Mouse (Mus musculus) heart, postnatal 14 days (tissue): Measurements from ENCODE around the gene Golph3. TPM values are rescaled to one million over a fixed set of nuclear protein-coding genes. Genes with fewer than 3 reads are reported as not detected.
A peak's percentile ranks its signal among the peaks of the same experiment; 100 is the strongest.

Experiments
- DNase-seq, 2 experiments: peaks; one replicate each; pipeline ENCODE4 v3.0.0; 2021 to 2022
- intact Hi-C: fragments of 180-260 bp; cut with DNase I; formaldehyde crosslinking; loops from one replicate; pipeline ENCODE4 v1.15.1; 2025
- long read RNA-seq, 2 experiments: library from polyadenylated mRNA; stranded (forward); transcript quantifications; one replicate each; pipeline ENCODE4 v2.0.0; 2021
- total RNA-seq, 2 experiments: library from RNA; stranded (reverse); gene quantifications; 2 replicates each; pipeline ENCODE4 v1.2.3; 2021

Gene Golph3
- total RNA-seq = 10 to 100 TPM; 89.0 to 91.2 TPM
- long read RNA-seq, experiment 1, transcript Golph3-201 (4 exons, 2,652 nt) = major isoform, 84 of 104 reads
- long read RNA-seq, experiment 1, partial matches to known transcripts = 7 of 104 reads
- long read RNA-seq, experiment 1, other reads (novel, unspliced or antisense) = 5 of 104 reads
- long read RNA-seq, experiment 2, transcript Golph3-201 (4 exons, 2,652 nt) = major isoform, 61 of 82 reads
- long read RNA-seq, experiment 2, partial matches to known transcripts = 1 of 82 reads
- long read RNA-seq, experiment 2, other reads (novel, unspliced or antisense) = 14 of 82 reads

DNA sequence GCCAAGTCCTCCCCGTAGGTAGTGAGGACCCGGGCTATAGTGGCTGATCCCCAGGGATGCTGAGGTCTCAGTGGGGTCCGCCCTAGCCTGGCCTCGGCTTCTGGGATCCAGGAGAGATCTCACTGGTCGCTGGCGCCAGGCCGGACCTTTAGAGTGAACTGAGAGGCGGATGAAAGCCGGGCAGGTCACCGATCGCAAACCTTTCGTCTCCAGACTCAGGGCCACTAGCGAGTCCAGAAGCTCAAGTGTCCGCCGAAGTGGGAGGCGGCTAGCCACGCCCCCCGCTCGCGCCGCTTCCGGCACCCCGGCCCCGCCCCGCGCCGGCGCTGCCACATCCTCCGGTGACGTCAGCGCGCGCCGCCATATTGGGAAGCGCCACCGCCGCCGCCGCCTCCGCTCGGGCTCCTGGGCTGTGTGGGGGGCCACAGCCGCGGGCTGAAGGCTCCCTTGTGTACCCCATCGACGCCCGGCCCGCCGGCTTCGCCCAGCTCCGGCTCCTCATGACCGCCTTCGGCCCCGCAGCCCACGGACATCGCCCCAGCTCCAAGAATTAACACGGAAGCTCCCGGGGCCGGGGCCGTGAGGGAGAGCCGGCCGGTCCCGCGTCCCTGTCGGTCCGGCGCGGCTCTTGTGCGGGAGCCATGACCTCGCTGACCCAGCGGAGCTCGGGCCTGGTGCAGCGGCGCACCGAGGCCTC lies at the start of gene Golph3:
TSS of gene Golph3 (plus strand) at position 360 of the 697 bp plus-strand sequence.
- peak; percentile 98 to 99 for DNase-seq
- intact Hi-C loops = loop anchor here (5.0 kb wide), 1 partner anchor 124 kb away; no protein-coding TSS in a partner anchor

DNA sequence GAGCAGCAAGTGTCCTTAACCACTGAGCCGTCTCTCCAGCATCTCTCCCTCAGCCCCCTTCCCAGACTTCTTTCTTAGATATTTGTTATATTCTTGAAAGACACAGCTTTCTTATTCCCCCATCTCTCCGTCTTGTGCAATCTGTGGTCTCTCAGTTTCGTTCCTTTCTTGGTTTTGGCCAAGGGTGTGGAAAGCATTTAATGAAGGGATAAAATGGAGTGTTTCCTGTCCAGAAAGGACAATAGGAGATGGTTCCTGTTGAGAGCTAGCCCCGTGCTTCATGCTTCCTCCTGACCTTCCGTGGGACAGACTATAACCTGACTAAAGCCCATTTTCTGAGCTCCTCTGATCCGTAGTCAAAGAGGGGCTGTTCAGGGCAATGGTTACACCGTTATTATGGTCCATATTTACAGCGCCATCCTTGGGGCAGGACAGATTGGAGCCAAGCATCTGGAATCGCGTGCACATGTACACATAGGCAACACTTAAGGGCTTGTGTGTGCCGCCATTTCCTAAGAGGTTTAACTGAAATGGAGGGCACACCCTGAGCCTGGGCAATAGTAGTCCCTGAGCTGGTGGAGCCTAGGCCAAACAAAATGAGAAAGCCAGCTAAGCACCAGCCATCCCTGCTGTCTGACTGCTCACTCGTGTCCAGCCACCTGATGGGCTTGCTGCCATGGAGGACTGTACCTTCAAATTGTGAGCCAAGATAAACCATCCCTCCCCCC lies 47.8 kb upstream of the Golph3 start:
- no peak for DNase-seq
- intact Hi-C loops = loop anchor here (5.0 kb wide), 1 partner anchor 99 kb away; no protein-coding TSS in a partner anchor

DNA sequence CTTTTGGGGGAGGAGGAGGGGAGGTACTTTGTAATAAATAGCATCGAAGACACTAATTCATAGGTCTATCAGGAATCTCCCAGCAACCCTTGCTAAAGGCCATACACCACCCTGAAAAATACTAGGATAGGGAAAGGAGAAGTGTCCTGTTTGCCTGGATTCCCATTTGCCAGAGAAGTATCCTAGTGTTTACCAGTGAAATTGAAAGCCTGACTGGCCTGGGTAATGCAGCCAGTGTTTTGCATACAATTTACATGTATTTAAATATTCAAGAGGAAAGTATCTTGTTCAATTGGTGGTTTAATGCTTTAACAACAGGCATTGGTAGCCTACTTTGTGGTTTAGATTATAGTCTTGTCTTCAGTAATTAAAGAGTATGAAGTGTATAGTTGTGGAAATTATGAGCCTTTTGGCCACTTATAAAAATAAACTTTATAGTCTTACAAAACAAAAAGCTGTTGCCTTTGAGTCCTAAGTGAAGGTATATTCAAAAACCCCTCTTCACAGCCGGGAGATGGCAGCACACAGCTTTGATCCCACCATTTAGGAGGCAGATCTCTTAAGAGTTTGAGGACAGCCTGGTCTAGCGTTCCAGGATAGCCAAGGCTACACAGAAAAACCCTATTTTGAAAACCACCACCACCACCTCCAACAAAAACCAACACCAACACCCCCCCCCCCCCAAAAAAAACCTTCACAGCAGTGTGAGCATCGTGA lies 47.0 kb upstream of the Golph3 start:
- intact Hi-C loops = loop anchor here (5.0 kb wide), 1 partner anchor 98 kb away; no protein-coding TSS in a partner anchor
- DNase-seq = no peak

DNA sequence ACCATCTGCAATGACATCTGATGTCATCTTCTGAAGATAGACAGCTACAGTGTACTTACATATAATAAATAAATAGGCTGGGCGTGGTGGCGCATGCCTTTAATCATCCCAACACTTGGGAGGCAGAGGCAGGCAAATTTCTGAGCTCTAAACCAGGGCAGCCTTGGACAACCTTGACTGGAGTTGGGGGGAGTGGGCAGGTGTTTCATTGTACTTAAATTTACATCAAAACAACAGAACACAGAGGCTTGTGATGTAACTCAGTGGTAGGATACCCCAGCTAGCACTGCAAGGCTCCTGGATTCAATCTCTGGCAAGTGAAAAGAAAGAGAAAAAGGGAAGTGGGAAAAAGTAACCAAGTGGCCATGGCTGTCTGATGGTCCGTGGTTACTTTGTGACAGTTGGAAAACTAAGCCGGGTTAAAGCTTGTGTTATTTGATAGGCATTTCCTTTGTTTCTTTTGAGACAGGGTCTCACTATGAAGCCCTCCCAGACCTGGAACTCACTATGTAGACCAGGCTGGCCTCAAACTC lies 46.1 kb upstream of the Golph3 start:
- intact Hi-C loops = no loop called here
- no peak for DNase-seq

DNA sequence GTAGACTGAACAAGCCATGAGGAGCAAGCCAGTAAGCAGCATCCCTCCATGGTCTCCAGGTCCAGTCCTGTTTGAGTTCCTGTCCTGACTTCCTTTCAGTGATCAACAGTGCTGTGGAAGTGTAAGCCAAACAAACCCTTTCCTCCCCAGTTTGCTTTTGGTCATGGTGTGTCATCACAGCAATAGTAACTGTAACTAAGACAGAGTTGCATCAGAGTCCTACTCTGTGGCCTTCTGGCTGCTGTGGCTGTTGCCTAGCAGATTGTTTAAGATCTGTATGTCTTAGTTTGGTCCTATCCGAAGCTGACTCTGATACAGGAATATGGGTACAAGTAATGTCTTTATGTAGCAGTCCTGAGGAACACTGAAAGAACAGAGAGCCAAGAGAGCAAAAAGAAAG lies 41.4 kb upstream of the Golph3 start:
- intact Hi-C loops = no loop called here
- DNase-seq = no peak

DNA sequence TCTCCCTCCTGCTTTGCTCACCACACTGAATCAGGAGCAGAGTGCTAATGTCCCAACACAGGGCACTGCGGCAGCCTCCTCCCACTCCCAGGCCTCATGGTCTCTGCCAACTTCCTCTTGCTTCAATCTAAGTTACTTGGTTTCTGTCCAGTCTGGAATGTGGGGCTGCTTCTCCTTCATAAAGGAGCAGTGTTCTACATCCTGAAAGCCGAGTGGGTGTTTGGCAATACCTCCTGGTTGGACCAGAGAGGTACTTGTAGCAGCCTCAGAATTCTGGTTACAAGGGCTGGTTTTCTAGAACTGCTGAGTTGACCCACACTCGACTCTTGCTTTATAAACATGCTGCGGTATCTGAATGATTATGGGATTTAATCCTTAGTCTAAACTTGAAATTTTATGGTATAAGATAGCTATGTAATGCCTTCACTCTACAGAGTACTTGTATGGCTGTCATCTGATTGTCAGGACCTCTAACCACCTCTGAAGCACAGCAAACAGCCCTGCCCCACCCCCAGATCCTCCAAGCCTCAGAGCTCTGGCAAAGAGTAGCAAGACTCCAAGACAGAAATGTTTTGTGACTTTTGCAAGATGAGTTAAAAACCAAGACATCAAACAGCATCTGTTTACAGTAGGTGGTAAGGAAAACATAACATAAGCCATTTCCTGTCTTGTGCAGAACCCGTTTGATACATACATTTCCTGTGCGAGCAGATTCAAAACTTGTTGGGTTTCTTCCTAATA lies 36.3 kb upstream of the Golph3 start:
- peak in 1 of 2 experiments; percentile 19 for DNase-seq
- intact Hi-C loops = no loop called here

DNA sequence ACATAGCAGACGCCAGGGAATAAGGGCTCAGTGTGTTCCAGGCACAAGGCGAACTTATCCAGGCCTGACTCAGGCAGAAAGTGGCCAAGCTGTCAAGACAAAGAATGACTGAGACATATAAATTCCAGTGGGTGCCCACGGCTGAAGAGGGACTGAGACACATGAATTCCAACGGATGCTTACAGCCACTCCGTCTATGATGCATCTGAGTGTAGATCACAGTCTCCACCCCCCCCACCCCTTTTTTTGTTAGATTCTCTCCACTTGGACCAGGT lies 35.8 kb upstream of the Golph3 start:
- no peak for DNase-seq

DNA sequence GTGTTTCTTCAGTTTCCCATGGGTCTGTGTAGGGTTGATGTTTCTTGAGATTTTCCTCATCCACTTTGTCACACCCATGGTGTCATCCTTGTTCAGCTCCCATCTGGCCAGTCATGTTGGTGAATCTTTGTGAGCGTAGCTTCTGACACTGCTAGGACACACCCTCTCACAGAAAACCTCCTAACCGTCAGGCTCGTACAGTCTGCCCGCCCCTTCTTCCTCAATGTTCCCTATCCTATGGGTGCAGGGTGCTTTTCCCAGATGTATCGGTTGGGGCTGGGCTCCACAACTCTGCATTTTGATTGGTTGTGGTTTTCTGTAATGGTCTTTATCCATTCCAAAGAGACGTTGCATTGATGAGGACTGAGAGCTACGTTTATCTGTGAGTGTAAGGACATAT lies 30.9 kb upstream of the Golph3 start:
- intact Hi-C loops = no loop called here
- DNase-seq = no peak

More for the DNA sequence above, 35.8 kb upstream of the Golph3 start:
- intact Hi-C loops = no loop called here

DNA sequence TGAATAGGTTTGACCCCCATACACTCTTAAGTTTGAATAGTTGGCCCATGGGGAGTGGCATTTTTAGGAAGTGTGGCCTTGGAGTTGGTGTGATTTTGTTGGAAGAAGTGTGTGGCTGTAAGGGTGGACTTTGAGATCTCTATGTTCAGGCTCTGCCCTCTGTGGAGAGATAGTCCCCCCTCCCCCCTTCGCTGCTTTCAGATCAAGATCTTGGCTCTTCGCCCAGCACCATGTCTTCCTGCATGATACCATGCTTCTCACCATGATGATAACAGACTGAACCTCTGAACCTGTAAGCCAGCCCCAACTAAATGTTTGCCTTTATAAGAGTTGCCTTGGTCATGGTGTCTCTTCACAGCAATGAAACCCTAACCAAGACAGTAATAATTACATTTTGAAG lies 29.5 kb upstream of the Golph3 start:
- intact Hi-C loops = no loop called here
- no peak for DNase-seq

DNA sequence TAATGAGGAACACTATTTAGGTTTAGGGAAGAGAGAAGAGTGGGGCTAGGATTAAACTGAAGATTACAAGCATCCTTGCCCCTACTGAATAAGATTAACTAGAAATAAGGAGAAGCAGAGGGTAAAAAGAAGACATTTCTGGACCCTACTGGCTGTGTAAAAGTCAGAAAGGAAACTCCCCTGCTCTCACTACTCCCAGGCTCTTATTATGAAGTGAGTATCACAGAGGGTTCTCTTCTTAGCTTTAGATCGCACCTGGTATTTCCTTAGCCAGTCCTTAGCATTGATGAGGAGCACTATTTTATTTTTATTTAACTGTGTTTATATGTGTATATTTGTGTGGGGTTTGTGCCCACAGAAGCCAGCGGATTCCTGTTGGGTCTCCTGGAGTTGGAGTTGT lies 25.0 kb upstream of the Golph3 start:
- intact Hi-C loops = no loop called here
- no peak for DNase-seq

DNA sequence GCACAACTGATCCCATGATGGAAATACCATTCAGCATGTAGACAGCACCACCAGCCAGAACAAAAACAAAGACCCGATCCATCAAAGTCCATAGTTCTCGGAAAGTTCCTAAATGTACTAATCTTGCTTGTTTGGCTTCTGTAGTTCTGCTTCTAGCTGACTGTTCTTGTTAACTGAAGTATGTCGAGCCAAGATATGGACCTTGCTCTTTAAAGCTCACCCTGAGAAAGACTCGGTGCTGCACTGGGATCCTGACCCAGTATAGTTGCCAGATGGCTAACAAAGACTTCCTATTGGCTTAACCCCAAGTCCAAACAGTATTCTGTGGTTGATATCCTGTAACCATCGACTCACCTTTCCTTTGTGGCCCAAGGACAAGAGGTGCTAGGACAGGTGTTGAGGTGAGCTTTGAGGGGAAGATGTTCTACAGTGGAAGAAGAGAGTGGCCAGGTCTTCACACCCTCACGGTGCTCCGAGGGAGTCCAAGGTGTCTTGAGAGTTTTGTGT lies 23.0 kb upstream of the Golph3 start:
- intact Hi-C loops = no loop called here
- DNase-seq = no peak

DNA sequence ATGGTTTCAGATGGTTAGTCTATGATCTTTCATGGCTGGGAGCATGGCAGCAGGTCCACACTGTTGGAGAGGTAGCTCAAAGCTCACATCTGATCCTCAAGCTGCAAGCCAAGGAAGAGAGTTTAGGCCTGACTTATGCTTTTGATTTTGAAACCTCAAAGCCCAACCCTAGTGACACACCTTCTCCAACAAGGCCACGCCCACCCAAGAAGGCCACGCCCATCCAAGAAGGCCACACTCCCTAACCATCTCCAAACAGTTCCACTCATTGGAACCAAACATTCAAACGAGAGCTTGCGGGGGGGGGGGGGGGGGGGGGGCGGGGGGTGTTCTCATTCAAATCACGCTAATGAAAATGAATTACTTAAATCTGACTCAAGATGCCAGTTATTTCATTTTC lies 19.5 kb upstream of the Golph3 start:
- intact Hi-C loops = no loop called here
- DNase-seq = no peak

DNA sequence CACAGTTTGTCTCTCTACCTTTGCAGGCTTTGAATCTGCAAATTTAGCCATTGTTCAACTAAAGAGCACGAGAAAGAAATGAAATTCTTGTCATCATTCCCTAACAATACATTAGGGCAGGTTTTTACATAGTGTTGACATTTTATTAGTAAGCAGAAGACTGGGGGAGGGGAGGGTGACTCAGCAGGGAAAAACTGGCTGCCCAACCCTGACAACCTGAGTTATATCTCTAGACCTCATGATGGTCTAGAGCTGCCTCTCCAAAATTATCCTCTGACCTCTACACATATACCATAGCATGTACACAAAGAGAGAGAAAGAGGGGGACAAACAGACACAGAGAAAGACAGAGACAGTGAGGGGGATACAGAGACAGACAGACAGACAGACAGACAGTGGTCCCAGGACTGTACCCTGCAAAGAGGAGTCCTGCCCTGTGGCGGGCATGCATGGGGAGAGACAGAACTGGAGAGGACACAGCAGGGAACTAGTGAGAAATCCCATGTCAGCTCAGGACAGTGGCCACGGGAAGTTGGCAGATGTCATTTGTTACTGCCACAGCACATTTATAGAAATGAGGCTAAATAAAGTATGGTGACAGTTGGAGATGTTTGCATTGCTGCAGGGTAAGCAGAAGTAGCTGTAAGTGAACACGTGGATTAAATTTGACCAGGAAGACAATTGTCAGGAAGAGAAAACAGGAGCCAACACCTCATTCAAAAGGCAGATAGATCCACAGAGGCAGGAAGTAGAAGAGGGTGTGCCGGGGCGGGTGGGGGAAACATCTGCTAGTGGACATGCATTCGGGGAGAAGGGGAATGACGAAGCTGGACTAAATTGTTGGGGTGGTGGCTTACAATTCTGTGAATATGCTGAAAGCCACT lies 14.8 kb upstream of the Golph3 start:
- peak in 1 of 2 experiments; percentile 17 for DNase-seq
- intact Hi-C loops = no loop called here

DNA sequence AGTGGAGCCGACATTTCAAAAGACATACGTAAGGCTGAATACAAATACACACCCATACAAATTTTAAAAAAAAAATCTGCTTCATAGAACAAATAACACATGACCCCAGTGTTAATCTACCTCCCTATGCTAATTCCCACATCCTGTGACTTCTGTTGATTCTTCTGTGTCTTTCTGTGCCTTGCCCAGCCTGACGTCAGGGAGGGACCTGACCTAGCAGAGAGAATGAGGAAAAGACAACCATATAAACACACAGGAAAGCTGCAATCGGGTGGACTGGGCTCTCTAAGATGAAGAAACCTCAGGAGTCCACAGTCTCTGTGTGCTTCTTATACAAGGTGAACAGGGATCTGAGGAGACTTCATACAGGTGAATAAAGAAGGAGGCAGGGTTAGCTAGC lies 14.1 kb upstream of the Golph3 start:
- DNase-seq = no peak
- intact Hi-C loops = no loop called here

DNA sequence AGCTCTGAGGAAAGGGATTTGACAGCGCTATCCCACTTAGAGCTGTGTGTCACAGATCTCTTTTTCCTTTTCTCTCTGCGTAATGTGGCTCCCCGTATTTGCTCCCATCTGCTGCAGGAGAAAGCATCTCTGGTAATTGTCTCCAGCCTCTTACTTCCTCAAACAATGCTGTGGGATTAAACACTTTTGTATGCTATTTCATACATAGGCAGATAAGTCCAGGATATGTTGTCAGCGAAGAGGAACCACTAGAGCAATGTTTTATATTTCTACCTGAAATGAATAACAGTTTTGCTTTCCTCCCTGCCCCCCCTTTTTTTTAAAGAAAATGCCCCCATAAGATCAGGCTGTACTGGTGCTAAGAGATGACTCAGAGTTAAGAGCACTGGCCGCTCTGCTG lies 12.7 kb upstream of the Golph3 start:
- no peak for DNase-seq
- intact Hi-C loops = no loop called here

DNA sequence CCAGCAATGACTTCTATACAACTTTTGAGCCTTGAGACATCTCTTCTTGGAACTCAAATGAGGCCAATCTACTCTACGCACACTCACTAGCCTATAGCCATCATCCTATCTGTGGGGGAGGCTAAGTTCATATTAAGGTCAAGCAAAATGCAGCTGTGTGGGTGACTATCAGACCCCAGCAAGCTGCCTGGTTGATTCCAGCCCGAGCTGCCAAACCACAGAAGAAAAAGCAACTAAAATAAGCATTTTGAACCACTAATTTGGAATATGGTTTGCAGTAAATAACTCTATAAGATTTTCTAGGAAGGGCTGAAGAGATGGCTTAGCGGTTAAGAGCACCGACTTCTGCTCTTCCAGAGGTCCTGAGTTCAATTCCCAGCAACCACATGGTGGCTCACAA lies 10.6 kb upstream of the Golph3 start:
- intact Hi-C loops = no loop called here
- no peak for DNase-seq

DNA sequence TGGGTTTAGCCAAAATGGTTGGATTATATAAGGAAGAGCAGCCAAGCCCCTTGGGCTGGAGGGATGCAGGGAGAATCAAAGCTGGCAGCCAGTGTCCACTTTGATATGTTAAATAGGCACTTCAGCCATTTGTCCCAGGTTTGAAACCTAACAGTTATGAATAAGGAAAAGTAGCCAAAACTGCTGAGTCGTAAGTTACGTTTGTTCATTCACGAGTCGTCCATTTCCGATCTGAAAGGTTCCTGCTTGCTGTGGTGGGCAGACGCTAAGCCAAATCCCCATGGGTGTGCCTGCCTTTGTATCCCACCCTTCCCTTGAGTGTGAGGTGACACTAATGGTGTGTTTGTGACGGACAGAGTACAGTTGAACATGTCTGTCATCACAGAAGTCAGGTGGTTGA lies 9.8 kb upstream of the Golph3 start:
- no peak for DNase-seq
- intact Hi-C loops = no loop called here

DNA sequence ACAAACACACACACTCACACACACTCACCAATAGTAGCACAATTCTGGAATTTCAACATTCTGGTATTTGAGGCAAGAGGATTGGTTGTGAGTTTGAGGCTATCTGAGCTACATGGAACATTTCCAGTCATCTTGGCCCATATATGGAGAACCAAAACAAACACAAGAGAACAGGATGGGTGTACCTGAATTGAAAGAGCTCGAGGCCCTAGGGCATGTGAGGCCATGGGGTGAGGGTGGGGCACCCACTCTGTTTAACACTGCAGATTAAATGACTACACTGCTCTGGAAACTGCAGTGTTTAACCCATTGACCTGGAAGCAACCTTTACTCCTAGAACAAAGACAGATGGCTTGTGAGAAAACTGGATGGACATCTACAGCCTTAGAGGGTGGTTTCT lies 8.0 kb upstream of the Golph3 start:
- intact Hi-C loops = no loop called here
- DNase-seq = no peak

DNA sequence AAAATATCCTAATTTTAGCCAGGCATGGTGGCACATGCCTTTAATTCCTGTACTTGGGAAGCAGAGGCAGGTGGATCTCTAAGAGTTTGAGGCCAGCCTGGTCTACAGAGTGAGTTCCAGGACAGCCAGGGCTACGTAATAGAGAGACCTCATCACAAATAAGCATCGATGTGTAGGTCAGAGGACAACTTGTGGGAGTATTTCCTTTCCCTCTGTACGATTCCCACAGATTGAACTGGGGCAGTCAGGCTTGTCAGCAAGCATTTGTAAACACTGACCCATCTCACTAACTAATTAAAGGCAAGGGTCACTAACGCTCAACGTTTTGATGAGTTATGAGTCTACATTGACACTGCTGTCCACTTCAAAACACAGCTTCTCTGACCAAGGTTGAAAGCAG lies 6.7 kb upstream of the Golph3 start:
- intact Hi-C loops = no loop called here
- DNase-seq = no peak
